Mouse (Mus musculus): ENCODE data around the gene Polr2l. TPM values are rescaled to one million over a fixed set of nuclear protein-coding genes. Genes with fewer than 3 reads are reported as not detected.

Gene Polr2l
- polyA plus RNA-seq, 1 experiment from 2014 or later, result 85.0 TPM

DNA sequence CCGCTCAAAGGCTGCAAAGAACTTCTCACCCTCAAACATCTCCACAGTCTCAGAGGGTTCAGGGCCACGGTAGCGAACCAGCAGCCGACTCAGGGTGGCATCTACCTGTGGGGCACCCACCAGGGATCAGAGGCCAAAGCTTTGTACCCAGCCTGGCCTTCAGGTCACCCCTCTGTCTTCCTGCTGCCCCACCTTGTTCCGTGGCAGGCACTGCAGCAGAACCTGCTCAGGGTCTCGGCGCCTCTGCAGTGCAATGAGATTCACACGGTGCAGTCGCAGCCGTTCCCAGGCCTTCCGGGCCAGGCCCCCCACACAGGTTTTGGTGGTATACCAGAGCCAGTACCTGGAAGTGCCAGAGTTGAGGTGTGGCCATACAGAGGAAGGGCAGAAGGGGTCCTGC lies 35.1 kb downstream of the Polr2l start:
- ATAC-seq (ENCODE audit: low read depth), result no peak
- no peak overlapping the region for H3K9ac ChIP-seq

DNA sequence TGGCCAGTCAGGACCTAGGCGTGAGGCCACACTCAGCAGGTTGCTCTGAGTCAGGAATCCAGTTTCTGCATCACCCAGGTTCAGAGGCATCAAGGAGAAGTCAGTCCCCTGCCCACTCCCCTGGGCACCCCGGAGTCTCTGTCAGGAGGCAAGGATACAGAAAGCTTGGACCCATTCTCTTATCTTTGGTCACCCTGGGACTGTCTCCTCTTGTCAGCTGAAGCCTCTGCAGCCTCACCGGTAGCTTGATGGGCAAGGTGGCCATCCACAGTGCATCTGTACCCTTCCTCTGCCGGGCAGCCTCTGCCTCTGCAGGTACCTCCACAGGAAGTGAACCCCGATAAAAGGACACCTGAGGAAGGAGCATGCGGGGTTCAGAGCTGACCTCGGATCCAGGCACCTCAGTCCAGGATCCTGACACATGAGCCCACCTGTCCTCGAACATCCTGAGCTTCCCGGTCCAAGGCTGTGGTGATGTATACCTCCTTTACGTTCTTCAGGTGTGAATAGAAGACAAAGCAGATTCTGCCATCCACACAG lies 35.7 kb downstream of the Polr2l start:
- H3K4me3 ChIP-seq, result no peak overlapping the region
- H3K27me3 ChIP-seq, result no peaks in the 10 kb centered on the region
- no peaks in the 10 kb centered on the region; the same call in 1 of the 2 replicates for H3K36me3 ChIP-seq
- no peak overlapping the region for H3K4me2 ChIP-seq
- H3K4me1 ChIP-seq (replicated peaks), result peaks cover 70% of the 10 kb centered on the region
- 94% methylated on average over 10 of the region's 10 CpGs for WGBS
- no peak for ATAC-seq (ENCODE audit: low read depth)
- 0 out of 2 replicates have a peak overlapping the region, but pooled peaks have one; percentile 0 for H3K9ac ChIP-seq
- H3K27ac ChIP-seq (replicated peaks), result no peak overlapping the region
- H3K9me3 ChIP-seq, result no peaks in the 10 kb centered on the region

More for the DNA sequence above, 35.1 kb downstream of the Polr2l start:
- no peak overlapping the region for H3K27ac ChIP-seq (replicated peaks)
- peaks cover 66% of the 10 kb centered on the region for H3K4me1 ChIP-seq (replicated peaks)
- H3K4me3 ChIP-seq, result no peak overlapping the region
- no peaks in the 10 kb centered on the region for H3K27me3 ChIP-seq
- H3K4me2 ChIP-seq, result no peak overlapping the region
- H3K9me3 ChIP-seq, result no peaks in the 10 kb centered on the region
- WGBS, result 97% methylated on average over 11 of the region's 11 CpGs
- H3K36me3 ChIP-seq, result no peaks in the 10 kb centered on the region; the same call in 1 of the 2 replicates

DNA sequence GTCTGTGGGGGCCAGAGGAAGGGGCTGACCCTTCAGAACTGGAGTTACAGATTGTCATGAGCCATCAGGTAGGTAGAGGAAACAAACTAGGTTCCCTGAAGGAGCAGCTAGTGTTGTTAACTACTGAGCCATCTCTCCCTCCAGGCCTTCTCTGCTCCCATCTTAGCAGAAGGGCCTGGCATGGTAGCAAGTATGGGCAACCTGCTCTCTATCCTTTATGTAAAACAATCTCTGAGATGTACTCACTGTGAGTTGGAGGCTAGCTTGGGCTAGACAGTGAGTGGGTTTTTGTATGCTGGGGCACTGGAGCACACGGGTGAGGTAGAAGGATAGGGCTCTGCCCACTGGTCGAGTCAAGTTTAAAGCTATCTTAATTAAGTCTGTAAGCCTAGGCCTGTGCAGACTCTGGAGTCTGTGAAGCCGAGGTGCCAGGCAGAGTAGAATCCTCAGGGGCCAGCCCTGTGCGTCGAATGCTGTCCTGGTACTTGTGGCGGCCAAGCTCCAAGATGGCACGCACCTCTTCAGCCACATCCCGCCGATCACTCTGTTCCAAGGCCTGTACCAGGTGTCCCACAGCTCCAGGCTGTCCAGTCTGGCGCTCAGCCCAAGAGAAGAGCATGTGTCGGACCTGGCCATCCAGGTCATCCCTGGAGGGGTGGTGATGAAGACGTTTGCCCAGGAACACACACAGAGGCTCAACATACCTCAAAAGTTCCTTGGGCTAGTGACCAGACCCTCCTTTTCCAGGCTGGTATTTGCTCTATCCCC lies 36.5 kb downstream of the Polr2l start:
- Histone ChIP-seq H3K9me3 (no peaks in the 10 kb centered on the region), H3K4me1 (replicated peaks) (peaks cover 70% of the 10 kb centered on the region), H3K9ac (peak overlapping the region; percentile 89; the same call in 1 of the 2 replicates), H3K36me3 (peaks cover 6% of the 10 kb centered on the region; the same call in 1 of the 2 replicates), H3K4me2 (peak overlapping the region; percentile 95; the same call in 1 of the 2 replicates), H3K27me3 (no peaks in the 10 kb centered on the region), H3K27ac (replicated peaks) (peak overlapping the region; percentile 82; the same call in 1 of the 2 replicates), H3K4me3 (no peak overlapping the region; the same call in 1 of the 2 replicates)
- WGBS, result 90% methylated on average over 12 of the region's 12 CpGs
- ATAC-seq (ENCODE audit: low read depth), result no peak

DNA sequence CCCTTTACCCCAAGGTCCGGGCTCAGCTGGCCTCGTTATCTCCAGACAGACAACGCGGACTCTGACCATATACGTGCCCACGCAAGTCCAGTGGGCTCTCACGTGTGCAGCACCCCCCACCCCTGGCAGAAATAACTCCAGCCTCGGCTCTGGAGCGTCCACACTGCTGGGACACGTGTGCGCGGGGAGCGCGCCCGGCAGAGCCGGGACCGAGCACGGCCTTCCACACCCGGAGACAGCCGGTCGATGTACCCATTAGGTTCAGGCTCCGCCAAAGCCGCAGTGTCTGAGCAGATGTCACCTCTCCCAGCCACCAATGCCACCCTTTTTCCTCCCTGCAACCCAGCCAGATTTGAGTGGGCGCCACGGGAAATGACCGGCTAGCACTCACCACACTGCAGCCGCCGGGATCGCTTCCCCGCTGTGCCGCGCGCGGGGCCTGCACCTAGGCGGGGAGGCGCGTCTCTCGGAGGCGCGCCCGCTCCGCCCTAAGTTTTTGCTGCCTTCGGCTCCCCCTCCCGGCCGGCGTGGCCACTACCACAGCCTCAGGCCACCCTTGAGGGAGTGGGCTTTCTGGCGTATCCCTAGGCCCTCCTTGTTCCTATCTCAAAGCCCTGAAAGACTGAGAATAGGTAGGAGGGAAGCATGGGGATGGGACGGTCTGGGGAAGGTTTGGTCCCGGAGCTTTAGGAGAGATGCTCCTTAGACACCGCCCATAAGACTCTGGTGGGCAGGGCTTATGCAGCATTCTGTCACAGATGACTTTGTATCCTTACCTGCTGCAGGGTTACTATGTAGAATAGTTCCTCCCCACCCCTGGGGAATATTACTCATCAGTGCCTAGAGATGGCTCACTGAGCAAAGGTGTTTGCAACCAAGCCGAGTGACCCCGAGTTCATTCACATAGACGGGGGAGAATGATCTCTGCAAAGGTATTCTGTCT lies 37.5 kb downstream of the Polr2l start, which contains the start of gene Slc25a22:
TSS of gene Slc25a22 (minus strand) at position 715 of the 943 bp plus-strand sequence.
- peaks cover 15% of the 10 kb centered on the region for H3K36me3 ChIP-seq
- ATAC-seq (ENCODE audit: low read depth), result peak; percentile 74
- no peaks in the 10 kb centered on the region for H3K27me3 ChIP-seq
- H3K27ac ChIP-seq (replicated peaks), result peak within 1 kb of the TSS; percentile 82
- H3K4me3 ChIP-seq, result peak within 1 kb of the TSS; percentile 64
- 5% methylated on average over 53 of the region's 53 CpGs for WGBS
- H3K4me1 ChIP-seq (replicated peaks), result peaks cover 70% of the 10 kb centered on the region
- H3K9me3 ChIP-seq, result no peaks in the 10 kb centered on the region
- peak within 1 kb of the TSS; percentile 95 for H3K4me2 ChIP-seq
- peak within 1 kb of the TSS; percentile 89 for H3K9ac ChIP-seq

DNA sequence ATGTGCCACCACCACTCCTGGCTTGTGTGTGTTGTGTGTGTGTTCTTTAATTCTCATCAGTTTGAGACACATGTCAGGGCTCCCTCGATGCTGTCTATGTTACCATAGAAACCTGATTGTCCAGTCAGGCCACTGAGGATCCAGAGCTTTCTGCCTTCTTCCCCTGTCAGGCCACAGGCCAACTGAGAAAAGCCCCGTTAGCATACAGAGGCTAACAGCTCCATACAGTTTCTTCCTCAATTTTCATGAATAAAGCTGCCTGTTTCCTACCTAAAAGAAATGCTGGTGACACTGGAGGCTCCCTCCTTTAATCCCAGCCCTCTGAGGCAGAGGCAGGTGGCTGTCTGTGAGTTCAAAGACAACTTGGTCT lies 38.4 kb downstream of the Polr2l start:
- H3K4me3 ChIP-seq, result peak overlapping the region; percentile 64
- peak overlapping the region; percentile 95 for H3K4me2 ChIP-seq
- no peaks in the 10 kb centered on the region for H3K9me3 ChIP-seq
- 49% methylated on average over 2 of the region's 2 CpGs for WGBS
- H3K9ac ChIP-seq, result peak overlapping the region; percentile 89
- peaks cover 24% of the 10 kb centered on the region for H3K36me3 ChIP-seq
- no peaks in the 10 kb centered on the region for H3K27me3 ChIP-seq
- peak overlapping the region; percentile 82; the same call in 1 of the 2 replicates for H3K27ac ChIP-seq (replicated peaks)
- H3K4me1 ChIP-seq (replicated peaks), result peaks cover 62% of the 10 kb centered on the region
- ATAC-seq (ENCODE audit: low read depth), result no peak

DNA sequence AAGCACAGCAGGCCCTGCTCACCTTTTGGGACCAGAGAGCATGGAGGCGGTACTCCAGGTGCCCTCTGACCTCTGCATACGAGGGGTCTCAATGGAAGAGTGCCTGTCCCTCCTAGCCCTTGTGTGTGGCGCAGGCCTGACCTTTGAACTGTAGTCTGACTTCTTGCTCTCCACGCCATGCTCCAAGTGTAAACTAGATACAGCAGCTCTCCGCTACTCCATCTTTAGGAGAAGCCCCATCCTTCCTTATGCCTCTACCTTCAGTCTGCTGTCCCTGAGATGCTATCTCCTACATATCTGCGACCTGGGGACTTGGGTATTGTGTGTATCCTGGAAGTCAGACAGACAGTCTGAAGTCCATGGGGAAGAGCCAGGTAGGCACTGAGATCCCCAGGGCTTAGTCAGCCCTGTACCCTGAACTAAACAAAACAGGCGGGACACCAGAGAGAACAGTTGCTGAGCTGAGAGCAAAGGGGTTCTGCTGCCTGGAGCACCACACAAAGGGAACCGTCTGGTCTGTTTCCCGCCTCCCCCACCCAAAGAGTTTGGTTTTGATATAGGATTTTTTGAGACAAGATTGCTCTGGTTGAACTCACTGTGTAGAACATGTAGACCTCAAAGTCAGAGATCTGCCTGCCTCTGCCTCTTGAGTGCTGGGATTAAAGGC lies 38.9 kb downstream of the Polr2l start:
- 78% methylated on average over 9 of the region's 9 CpGs for WGBS
- Histone ChIP-seq H3K4me3 (peak overlapping the region; percentile 64; the same call in 1 of the 2 replicates), H3K27ac (replicated peaks) (peak overlapping the region; percentile 86; the same call in 1 of the 2 replicates), H3K36me3 (peaks cover 29% of the 10 kb centered on the region), H3K27me3 (no peaks in the 10 kb centered on the region), H3K4me2 (peak overlapping the region; percentile 95), H3K9me3 (no peaks in the 10 kb centered on the region), H3K4me1 (replicated peaks) (peaks cover 60% of the 10 kb centered on the region), H3K9ac (peak overlapping the region; percentile 89; the same call in 1 of the 2 replicates)
- ATAC-seq (ENCODE audit: low read depth), result no peak

DNA sequence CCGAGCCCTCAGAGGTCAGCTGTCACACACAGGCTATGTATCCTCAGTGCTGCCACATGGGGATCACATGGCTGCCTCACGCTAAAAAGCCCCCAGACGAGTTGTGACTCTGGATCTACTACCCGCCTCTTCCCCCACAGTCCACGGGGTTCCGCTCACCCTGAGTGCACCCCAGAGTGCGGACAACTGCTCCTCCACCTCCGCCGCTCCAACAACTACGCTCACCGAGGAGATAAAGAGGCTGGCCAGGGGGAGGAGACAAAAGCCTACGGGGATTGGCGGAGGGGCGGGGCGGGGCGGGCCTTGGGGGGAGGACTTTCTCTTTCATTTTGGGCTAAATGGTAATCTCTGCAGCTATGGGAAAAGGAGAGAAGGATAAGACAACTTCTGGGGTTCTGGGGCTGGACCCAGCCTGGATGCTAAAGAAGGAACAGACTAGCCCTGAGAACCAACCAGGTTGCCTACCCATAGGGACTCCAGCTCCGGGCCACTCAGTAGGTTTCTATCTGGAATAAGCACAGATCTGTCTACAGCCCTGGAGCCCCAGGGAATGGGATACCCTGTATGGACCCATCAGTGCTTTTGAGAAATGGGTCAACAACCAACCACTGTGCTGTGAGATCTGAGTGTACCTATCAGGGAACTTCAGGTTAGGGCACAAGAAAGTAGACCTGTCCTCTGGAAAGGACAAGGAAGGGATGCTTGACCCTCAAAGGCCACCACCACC lies 39.6 kb downstream of the Polr2l start:
- Histone ChIP-seq H3K4me1 (replicated peaks) (peaks cover 54% of the 10 kb centered on the region), H3K9me3 (no peaks in the 10 kb centered on the region), H3K4me2 (peak overlapping the region; percentile 95), H3K4me3 (peak overlapping the region; percentile 64), H3K36me3 (peaks cover 36% of the 10 kb centered on the region), H3K9ac (peak overlapping the region; percentile 86), H3K27ac (replicated peaks) (peak overlapping the region; percentile 86), H3K27me3 (no peaks in the 10 kb centered on the region)
- 3% methylated on average over 17 of the region's 17 CpGs for WGBS
- ATAC-seq (ENCODE audit: low read depth), result 0 out of 2 replicates have a peak, but pooled peaks have one; percentile 2

DNA sequence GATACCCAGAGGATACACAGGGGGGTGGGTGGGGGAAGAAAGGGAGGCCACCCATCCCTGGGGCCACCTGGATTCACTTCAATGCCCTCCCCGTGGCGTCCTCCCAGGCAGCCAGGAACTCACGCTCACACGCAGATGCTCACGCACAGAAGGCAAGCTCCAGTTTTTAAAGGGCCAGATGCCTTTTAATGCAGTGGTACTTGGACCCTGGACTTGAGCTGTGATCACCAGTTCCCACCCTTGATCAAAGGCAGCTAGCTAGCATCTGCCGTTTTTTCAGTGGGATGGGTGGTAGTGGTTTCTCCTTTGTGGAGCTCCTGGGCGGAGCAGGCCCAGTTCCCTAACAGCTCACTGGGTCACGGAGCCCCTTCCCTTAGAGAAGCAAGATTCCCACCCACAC lies 40.5 kb downstream of the Polr2l start:
- Histone ChIP-seq H3K27me3 (no peaks in the 10 kb centered on the region), H3K9me3 (no peaks in the 10 kb centered on the region), H3K36me3 (peaks cover 40% of the 10 kb centered on the region), H3K27ac (replicated peaks) (peak overlapping the region; percentile 86), H3K4me3 (peak overlapping the region; percentile 64), H3K9ac (peak overlapping the region; percentile 86), H3K4me1 (replicated peaks) (peaks cover 62% of the 10 kb centered on the region), H3K4me2 (peak overlapping the region; percentile 95)
- 0 out of 2 replicates have a peak, but pooled peaks have one; percentile 9 for ATAC-seq (ENCODE audit: low read depth)
- WGBS, result 9% methylated on average over 8 of the region's 8 CpGs

DNA sequence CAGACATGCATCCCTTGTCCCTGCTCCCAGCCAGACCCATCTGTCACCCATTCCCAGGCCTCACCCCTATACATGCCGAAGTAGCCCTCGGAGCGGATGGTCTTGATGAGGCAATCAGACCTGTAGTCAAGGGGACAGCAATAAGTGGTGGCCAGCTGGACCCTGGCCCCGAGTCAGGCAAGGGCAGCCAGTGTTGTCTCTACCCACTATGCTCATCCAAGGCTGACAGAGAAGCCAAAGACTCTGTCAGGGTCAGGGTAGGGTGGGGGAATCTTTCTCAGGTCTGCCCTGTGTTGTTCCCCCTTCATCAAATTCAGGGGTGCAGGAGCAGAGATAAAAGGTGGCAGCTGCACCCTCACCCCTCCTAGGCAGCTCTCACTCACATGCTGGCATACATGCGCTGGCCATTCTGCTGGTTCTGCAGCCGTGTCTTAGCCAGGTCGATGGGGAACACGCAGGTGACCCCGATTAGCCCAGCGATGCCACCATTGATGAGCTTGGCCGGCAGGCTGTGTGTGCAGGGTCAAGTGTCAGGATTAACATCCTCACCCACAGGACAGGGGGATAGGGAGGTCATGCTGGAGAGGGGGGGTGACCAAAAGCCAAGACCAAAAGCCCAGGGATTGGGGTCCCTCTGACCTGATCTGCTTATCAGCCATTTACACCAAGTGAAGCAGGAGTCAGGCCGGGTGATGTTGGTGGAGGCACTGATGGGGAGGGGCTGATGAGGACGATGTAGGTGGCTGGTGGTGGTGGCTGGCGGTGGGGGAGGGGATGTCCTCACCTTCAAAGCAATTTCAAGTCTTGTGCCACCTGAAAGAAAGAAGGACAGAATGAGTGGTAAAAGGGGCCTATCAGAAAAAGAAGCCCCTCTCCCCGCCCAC lies 41.2 kb downstream of the Polr2l start:
- H3K27ac ChIP-seq (replicated peaks), result peak overlapping the region; percentile 86
- H3K9ac ChIP-seq, result peak overlapping the region; percentile 86
- peaks cover 69% of the 10 kb centered on the region for H3K4me1 ChIP-seq (replicated peaks)

More for the DNA sequence above, 41.2 kb downstream of the Polr2l start:
- Histone ChIP-seq H3K4me2 (peak overlapping the region; percentile 95), H3K9me3 (no peaks in the 10 kb centered on the region), H3K4me3 (peak overlapping the region; percentile 64), H3K36me3 (peaks cover 40% of the 10 kb centered on the region), H3K27me3 (no peaks in the 10 kb centered on the region)
- no peak for ATAC-seq (ENCODE audit: low read depth)
- WGBS, result 75% methylated on average over 15 of the region's 15 CpGs
